Mouse (Mus musculus) inflammation-experienced regulatory T-cells, adult 6 months (primary cell): ENCODE results near the gene Abr. TPM values are rescaled to one million over a fixed set of nuclear protein-coding genes. Genes with fewer than 3 reads are reported as not detected.

ENCODE experiments used
- ATAC-seq: one replicate; pipeline ENCODE4 v1.8.0; 2017
- polyA plus RNA-seq, 3 experiments: library from polyadenylated mRNA; unstranded; fragments of 100-300 nt; shearing (Covaris generic); gene quantifications; one replicate each; pipeline ENCODE4 v1.2.1; 2017

Gene Abr
- polyA plus RNA-seq, 3 experiments from 2014 or later, result 14.4 to 17.1 (median 15.4) TPM

- no peak for ATAC-seq
These were observed 171.9 kb downstream of the Abr start for GRCm38 (mm10) chr11:76450202-76450561.

GRCm38 (mm10) chr11:76449520-76450201 is 172.5 kb downstream of the Abr start:
- ATAC-seq, result no peak

GRCm38 (mm10) chr11:76446251-76446650 is 175.9 kb downstream of the Abr start:
- ATAC-seq, result no peak

- no peak for ATAC-seq
These were observed 176.7 kb downstream of the Abr start for GRCm38 (mm10) chr11:76445459-76445858.

- ATAC-seq, result no peak
These were observed 182.4 kb downstream of the Abr start for GRCm38 (mm10) chr11:76439666-76440065.

- ATAC-seq, result no peak
These were observed 185.2 kb downstream of the Abr start for GRCm38 (mm10) chr11:76436864-76437437.

- no peak for ATAC-seq
These were observed 186.1 kb downstream of the Abr start for GRCm38 (mm10) chr11:76436009-76436408.

GRCm38 (mm10) chr11:76429966-76430631 is 192.0 kb downstream of the Abr start:
- no peak for ATAC-seq

GRCm38 (mm10) chr11:76429556-76429955 is 192.6 kb downstream of the Abr start:
- ATAC-seq, result no peak

- no peak for ATAC-seq
These were observed 193.1 kb downstream of the Abr start for GRCm38 (mm10) chr11:76429046-76429445.

GRCm38 (mm10) chr11:76427781-76428180 is 194.3 kb downstream of the Abr start:
- ATAC-seq, result no peak

GRCm38 (mm10) chr11:76425749-76426148 is 196.4 kb downstream of the Abr start:
- ATAC-seq, result no peak

GRCm38 (mm10) chr11:76420896-76421295 is 201.2 kb downstream of the Abr start:
- ATAC-seq, result no peak

GRCm38 (mm10) chr11:76419179-76419578 is 202.9 kb downstream of the Abr start:
- ATAC-seq, result no peak

- ATAC-seq, result no peak
These were observed 203.7 kb downstream of the Abr start for GRCm38 (mm10) chr11:76418423-76418822.

GRCm38 (mm10) chr11:76415985-76416384 is 206.1 kb downstream of the Abr start:
- ATAC-seq, result no peak

- no peak for ATAC-seq
These were observed 207.1 kb downstream of the Abr start for GRCm38 (mm10) chr11:76415001-76415400.

- ATAC-seq, result no peak
These were observed 208.9 kb downstream of the Abr start for GRCm38 (mm10) chr11:76413202-76413601.

GRCm38 (mm10) chr11:76410826-76411225 is 211.3 kb downstream of the Abr start:
- ATAC-seq, result no peak

GRCm38 (mm10) chr11:76406702-76407583 is 215.2 kb downstream of the Abr start, which contains the start of gene Timm22:
Timm22 (plus strand) TSS chr11:76406952.
- ATAC-seq, result peak; percentile 99

GRCm38 (mm10) chr11:76405626-76406264 is 216.4 kb downstream of the Abr start:
- ATAC-seq, result no peak

- no peak for ATAC-seq
These were observed 217.0 kb downstream of the Abr start for GRCm38 (mm10) chr11:76405113-76405512.
